Mouse (Mus musculus): Measurements from ENCODE around the gene Gna14.

The Gna14 gene

DNA sequence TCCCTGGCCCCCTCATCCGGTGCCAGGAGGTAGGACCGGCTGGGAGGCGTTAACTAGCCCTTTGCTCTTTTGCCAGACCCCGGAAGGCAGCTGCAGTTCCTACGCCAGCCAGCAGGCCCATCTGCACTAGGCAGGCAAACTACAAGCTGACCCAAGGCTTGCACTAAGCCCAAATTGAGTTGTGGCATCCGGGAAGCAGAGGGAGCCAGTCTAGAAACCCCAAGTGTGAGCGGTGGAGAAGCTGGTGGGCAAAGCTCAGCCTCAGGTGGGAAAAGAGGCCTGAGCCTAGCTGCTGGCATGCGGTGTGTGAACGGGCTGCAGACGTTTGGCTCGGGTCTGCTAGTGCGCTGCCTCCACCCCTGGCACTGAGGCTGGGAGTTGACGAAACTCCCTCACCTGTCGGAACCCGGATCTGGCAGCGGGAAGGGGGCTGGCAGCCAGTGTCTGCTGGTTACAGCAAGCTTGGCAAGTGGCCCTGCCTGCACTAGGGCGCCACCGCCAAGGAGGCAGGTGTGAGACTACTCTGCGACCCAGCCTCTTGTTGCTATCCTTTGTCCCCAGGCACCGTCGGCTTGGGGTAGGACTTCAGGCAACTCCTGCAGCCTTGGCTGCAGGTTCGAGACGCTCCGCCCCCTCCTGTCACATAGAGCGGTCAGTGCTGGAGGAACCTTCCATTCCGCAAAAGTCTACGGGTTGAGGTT lies at the start of gene Gna14:
Gene Gna14 (plus strand): TSS at position 232 of the 701 bp plus-strand sequence.
- DNase-seq (ENCODE audit: low read depth, low spot score): no peak

DNA sequence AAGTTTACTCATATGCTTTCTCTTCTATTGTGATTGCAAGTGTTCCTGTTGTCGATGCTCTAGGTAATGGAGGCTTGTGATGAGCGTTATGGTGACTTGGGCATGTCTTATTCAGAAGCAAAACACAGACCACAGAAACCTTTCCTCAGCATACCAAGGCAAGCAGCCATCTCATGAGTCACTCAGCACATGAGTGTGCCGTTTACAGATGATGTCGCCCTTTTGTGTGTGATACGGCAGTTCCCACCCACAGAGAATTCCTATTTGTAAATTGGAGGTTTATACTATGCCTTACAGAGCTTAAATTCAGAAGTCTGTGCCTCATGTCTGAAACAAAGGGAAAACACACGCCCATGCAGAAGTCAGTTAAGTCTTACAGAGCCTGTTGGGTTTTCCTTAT lies 49.0 kb upstream of the Gna14 start:
- DNase-seq (ENCODE audit: low read depth, low spot score): no peak

GRCm38 (mm10) chr19:16390192-16390795 lies 45.3 kb upstream of the Gna14 start:
- DNase-seq (ENCODE audit: low read depth, low spot score): no peak

DNA sequence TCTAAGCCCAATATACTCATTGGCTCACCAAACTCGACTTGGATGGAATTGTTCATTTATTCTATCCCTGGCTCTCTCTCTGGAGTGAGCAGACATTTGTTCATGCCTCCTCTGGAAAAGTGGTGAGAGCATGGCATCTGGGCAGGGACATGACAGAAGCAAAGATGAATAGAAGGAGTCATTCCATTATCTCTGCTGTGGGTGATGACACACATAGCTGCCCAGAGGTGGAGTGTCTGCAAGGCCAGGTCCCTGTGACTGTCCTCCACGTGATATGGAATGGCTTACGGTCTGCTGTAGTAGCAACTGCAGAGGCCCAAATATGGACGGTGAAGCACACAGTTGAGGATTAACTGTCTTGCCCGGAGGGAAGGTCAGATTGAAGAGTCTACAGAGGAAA lies 41.2 kb upstream of the Gna14 start:
- DNase-seq (ENCODE audit: low read depth, low spot score): no peak

DNA sequence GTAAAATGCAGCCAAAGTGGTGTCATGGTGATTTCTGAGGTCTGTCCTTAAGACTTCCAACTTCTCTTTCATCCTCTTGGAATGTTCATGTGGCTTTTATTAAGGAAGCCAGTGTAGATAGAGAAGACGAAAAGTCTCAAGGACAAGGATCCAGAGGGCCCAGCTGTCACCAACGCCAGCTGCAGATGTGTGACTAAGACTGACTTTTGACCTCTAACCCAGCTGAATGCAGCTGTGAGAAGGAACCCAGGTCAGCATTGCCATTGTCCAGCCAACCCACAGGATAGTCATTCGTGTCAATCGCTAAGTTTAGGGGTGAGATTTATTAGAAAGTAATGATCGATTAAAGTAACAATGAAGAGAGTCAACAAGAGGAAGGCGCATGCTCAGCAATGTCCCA lies 32.5 kb upstream of the Gna14 start:
- no peak for DNase-seq (ENCODE audit: low read depth, low spot score)

GRCm38 (mm10) chr19:16407727-16408126 lies 27.8 kb upstream of the Gna14 start:
- DNase-seq (ENCODE audit: low read depth, low spot score): no peak

- no peak for DNase-seq (ENCODE audit: low read depth, low spot score)
Measured at GRCm38 (mm10) chr19:16411302-16411701, 24.3 kb upstream of the Gna14 start.

DNA sequence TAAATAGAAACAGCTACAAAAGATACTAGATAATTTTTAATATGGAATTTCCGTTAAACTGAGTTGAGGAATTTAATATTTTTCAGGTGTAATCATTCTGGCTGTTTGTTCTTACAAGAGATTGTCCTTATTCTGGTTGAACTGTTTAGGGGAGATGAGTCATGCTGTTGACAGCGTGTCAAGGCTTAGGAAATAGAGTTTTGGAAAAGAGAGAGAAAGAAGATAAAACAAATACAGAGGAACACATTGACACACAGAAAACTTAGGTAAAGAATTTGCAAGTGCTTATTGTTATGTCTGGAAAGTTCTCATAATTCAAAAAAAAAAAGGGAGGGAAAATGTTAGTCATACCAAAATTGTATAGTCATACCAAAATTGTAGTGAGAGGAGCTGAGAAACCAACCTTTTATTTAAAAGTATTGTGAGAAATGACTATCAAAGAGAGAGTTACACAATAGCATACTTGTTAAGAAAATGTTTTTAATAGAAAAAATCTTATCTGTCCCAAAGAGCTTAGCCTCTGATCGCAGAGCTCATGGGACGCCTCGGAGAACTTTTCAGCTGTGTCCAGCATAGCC lies 17.4 kb upstream of the Gna14 start:
- no peak for DNase-seq (ENCODE audit: low read depth, low spot score)

- no peak for DNase-seq (ENCODE audit: low read depth, low spot score)
Measured at GRCm38 (mm10) chr19:16425596-16425995, 10.0 kb upstream of the Gna14 start.

- no peak for DNase-seq (ENCODE audit: low read depth, low spot score)
Measured at GRCm38 (mm10) chr19:16431368-16431767, 4.2 kb upstream of the Gna14 start.

DNA sequence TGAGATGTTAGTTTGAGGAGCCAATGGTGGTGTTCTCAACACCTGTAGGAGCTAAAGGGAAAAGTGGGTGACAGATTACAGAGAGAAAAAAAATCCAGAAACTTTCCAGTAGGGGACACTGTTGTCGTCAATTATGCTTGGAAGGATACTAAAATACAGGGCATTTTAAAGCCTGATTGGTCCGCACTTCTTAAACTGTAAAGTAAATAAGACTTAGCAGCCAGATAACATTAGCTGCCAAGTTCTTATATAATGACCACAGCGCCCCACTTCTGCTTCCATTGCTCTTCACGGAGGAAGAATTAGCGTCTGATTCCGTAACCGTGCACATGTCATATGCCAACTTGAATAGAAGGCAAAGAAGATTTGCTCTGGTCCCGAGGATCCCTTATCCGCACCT lies 683 bp upstream of the Gna14 start:
- no peak for DNase-seq (ENCODE audit: low read depth, low spot score)

- DNase-seq (ENCODE audit: low read depth, low spot score): no peak
Measured at GRCm38 (mm10) chr19:16436335-16437169, 990 bp downstream of the Gna14 start.

GRCm38 (mm10) chr19:16437170-16437483 lies 1.6 kb downstream of the Gna14 start:
- no peak for DNase-seq (ENCODE audit: low read depth, low spot score)

GRCm38 (mm10) chr19:16437906-16438305 lies 2.3 kb downstream of the Gna14 start:
- no peak for DNase-seq (ENCODE audit: low read depth, low spot score)

- DNase-seq (ENCODE audit: low read depth, low spot score): no peak
Measured at GRCm38 (mm10) chr19:16439278-16439677, 3.7 kb downstream of the Gna14 start.

DNA sequence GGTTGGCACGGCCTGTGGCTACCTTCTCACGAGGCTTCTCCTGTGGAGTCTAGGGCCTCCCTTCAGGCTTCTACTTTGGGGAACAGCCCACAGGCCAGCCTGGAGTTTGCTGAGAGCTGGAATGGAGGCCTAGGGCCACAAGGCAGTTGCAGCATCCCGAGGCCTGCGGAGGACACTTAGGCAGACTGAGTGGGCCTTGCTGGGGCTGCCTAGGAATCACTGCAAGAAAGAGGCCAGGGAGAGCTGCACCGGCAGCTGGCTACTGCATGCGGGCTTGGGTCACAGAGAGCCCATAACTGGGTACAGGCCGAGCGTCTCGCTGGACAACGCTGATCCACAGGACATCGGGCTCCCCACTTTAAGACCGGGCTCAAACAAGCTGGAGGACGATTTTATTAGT lies 4.3 kb downstream of the Gna14 start:
- DNase-seq (ENCODE audit: low read depth, low spot score): no peak

GRCm38 (mm10) chr19:16441329-16441728 lies 5.8 kb downstream of the Gna14 start:
- no peak for DNase-seq (ENCODE audit: low read depth, low spot score)

- no peak for DNase-seq (ENCODE audit: low read depth, low spot score)
Measured at GRCm38 (mm10) chr19:16443335-16443734, 7.8 kb downstream of the Gna14 start.

DNA sequence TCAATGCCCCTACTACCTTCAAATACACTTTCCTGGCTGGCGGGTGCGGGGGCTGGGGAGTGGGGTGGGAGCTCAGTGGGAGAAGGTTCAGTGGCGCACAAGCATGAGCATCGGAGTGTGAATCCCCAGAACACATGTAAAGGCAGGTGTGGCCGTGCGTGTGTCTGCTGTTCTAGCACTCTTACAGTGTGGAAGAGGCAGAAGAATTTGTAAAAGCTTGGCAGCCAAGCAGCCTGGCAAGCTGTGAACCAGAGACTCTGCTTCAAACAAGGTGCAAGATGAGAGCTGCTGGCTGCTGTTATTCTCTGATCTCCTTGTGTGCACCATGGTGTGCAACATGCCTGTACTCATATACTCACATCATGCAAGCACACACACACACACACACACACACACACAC lies 11.1 kb downstream of the Gna14 start:
- no peak for DNase-seq (ENCODE audit: low read depth, low spot score)

- no peak for DNase-seq (ENCODE audit: low read depth, low spot score)
Measured at GRCm38 (mm10) chr19:16447832-16448621, 12.5 kb downstream of the Gna14 start.

DNA sequence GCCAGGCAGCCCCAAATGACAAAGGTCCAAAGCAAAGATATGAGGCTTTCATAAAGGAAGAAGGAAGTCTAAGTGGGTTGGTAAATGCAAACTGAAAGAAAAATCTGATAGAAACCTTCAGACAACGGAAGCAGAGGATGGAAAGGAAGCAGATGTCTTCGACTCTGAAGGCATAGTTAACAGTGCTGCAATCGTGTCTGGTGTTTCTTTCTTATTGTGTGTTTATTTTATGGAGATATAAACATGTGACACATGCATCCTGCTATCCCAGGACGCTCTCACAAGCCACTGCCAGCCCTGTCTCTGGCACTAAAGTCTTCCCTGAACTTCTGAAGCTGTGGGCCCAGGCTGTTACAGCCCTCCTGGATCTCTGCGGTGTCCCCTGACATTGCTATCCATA lies 13.2 kb downstream of the Gna14 start:
- DNase-seq (ENCODE audit: low read depth, low spot score): no peak

DNA sequence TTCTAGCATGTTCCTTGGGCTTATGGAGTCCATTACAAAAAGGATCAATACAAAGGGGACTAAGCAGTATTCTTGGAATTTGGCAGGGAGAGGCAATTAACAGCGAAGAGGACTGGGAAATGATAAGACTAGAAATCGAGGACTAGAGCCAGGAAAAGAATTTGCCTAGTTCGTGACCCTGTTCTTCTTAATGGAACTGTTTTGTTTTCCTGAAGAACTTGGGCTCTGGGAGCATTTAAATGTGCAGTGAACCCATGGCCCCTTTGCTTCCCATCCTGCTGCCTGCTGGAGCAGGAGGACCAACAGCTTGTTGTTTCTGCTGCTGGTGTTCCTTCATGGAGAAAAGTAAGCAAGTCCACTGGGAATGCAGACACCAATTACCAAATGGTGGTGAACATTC lies 15.3 kb downstream of the Gna14 start:
- DNase-seq (ENCODE audit: low read depth, low spot score): no peak

Data from retina, adult 2 months (tissue).